Mouse (Mus musculus) frontal cortex, postnatal 14 days (tissue): ENCODE measurements around the gene Sipa1l1.

Experiments
- DNase-seq, 2 experiments: peaks; one replicate each; pipeline ENCODE4 v3.0.0; 2022; ENCODE audit warnings: low spot score in 2 of 2

Sipa1l1 gene

GRCm38 (mm10) chr12:82424783-82425182 is 255.7 kb downstream of the Sipa1l1 start:
- no peak for DNase-seq

- no peak for DNase-seq
Measured at GRCm38 (mm10) chr12:82425853-82426252, 256.7 kb downstream of the Sipa1l1 start.

GRCm38 (mm10) chr12:82427416-82427815 is 258.3 kb downstream of the Sipa1l1 start:
- no peak for DNase-seq

- no peak for DNase-seq
Measured at GRCm38 (mm10) chr12:82428466-82428865, 259.3 kb downstream of the Sipa1l1 start.

GRCm38 (mm10) chr12:82433311-82433710 is 264.2 kb downstream of the Sipa1l1 start:
- DNase-seq = no peak

GRCm38 (mm10) chr12:82434591-82434990 is 265.5 kb downstream of the Sipa1l1 start:
- no peak for DNase-seq

- no peak for DNase-seq
Measured at GRCm38 (mm10) chr12:82441479-82441878, 272.4 kb downstream of the Sipa1l1 start.

GRCm38 (mm10) chr12:82446609-82447024 is 277.5 kb downstream of the Sipa1l1 start:
- DNase-seq = no peak

GRCm38 (mm10) chr12:82448129-82448815 is 279.2 kb downstream of the Sipa1l1 start:
- no peak for DNase-seq

GRCm38 (mm10) chr12:82452428-82452827 is 283.3 kb downstream of the Sipa1l1 start:
- no peak for DNase-seq

- no peak for DNase-seq
Measured at GRCm38 (mm10) chr12:82454415-82454814, 285.3 kb downstream of the Sipa1l1 start.

GRCm38 (mm10) chr12:82455700-82456413 is 286.7 kb downstream of the Sipa1l1 start:
- DNase-seq = no peak

GRCm38 (mm10) chr12:82456414-82456805 is 287.3 kb downstream of the Sipa1l1 start:
- DNase-seq = no peak

- no peak for DNase-seq
Measured at GRCm38 (mm10) chr12:82457609-82458008, 288.5 kb downstream of the Sipa1l1 start.

- DNase-seq = no peak
Measured at GRCm38 (mm10) chr12:82458017-82458416, 288.9 kb downstream of the Sipa1l1 start.

GRCm38 (mm10) chr12:82467234-82467633 is 298.1 kb downstream of the Sipa1l1 start:
- no peak for DNase-seq

- no peak for DNase-seq
Measured at GRCm38 (mm10) chr12:82467641-82468040, 298.5 kb downstream of the Sipa1l1 start.

GRCm38 (mm10) chr12:82468416-82468815 is 299.3 kb downstream of the Sipa1l1 start:
- no peak for DNase-seq

GRCm38 (mm10) chr12:82469706-82470361 is 300.7 kb downstream of the Sipa1l1 start:
- DNase-seq = peak; percentile 85

GRCm38 (mm10) chr12:82470362-82470936 is 301.3 kb downstream of the Sipa1l1 start:
- DNase-seq = peak; percentile 72 to 77

- DNase-seq = no peak
Measured at GRCm38 (mm10) chr12:82472796-82473195, 303.7 kb downstream of the Sipa1l1 start.

GRCm38 (mm10) chr12:82473238-82473637 is 304.1 kb downstream of the Sipa1l1 start:
- no peak for DNase-seq
